Mouse (Mus musculus): ENCODE measurements around the gene Trp53rka.

- TF ChIP-seq POLR2A (IDR thresholded peaks at IDR 0.05; ENCODE audit: borderline replicate concordance, control insufficient read depth, low read depth, low read length), result no peak
- TF ChIP-seq CTCF (IDR thresholded peaks at IDR 0.05; ENCODE audit: control insufficient read depth, insufficient read depth, low read length), result no peak
Measured at GRCm38 (mm10) chr2:165493587-165494210, 575 bp upstream of the Trp53rka start.
